32 mouse cellular contexts compared by ENCODE assay signal in genomic region chr10:19354146-19354545, GRCm38 (mm10). TPM values are rescaled to one million over a fixed set of nuclear protein-coding genes. Genes with fewer than 3 reads are reported as not detected.
DNase-seq lines count a peak whose midpoint lies in the region; ATAC-seq and TF ChIP-seq lines count a peak whose summit lies in the region.
"Had no signal": no experiment of that assay in that cellular context is flagged by ENCODE, and none has a peak within 500 bp of the region (broad histone marks: within the 10 kb centered on the region; RNA-seq: fewer than 3 reads in every experiment).

No protein-coding gene starts in this region.

- peaks cover 76% of the 10 kb centered on the region for H3K27me3 ChIP-seq in forebrain, embryonic 11.5 days (ENCODE audit: control insufficient read depth, insufficient read depth, low read length)
- H3K27me3 ChIP-seq in forebrain, embryonic 16.5 days (replicated peaks; ENCODE audit: control insufficient read depth, insufficient read depth, low read length), result peaks cover 67% of the 10 kb centered on the region
- peaks cover 81% of the 10 kb centered on the region for H3K27me3 ChIP-seq in hindbrain, embryonic 12.5 days
- H3K27me3 ChIP-seq in hindbrain, embryonic 16.5 days (replicated peaks; ENCODE audit: control insufficient read depth, insufficient read depth, low read length), result peaks cover 51% of the 10 kb centered on the region
- H3K27me3 ChIP-seq in neural tube, embryonic 15.5 days (replicated peaks), result peaks cover 82% of the 10 kb centered on the region
- H3K27me3 ChIP-seq in neural tube, embryonic 11.5 days (ENCODE audit: control insufficient read depth, insufficient read depth, low read length), result peaks cover 72% of the 10 kb centered on the region
- peaks cover 81% of the 10 kb centered on the region for H3K27me3 ChIP-seq in liver, postnatal 0 days (ENCODE audit: insufficient read depth, low read length)

- no peak overlapping the region for H3K27ac ChIP-seq in forebrain, embryonic 11.5 days (ENCODE audit: low read depth, low read length)
- no peak overlapping the region for H3K27ac ChIP-seq in forebrain, embryonic 16.5 days (ENCODE audit: low read length)
- no peak overlapping the region for H3K27ac ChIP-seq in hindbrain, embryonic 12.5 days
- no peak overlapping the region for H3K27ac ChIP-seq in hindbrain, embryonic 16.5 days (ENCODE audit: low read depth, low read length)
- H3K27ac ChIP-seq in neural tube, embryonic 15.5 days (replicated peaks), result no peak overlapping the region
- H3K27ac ChIP-seq in neural tube, embryonic 11.5 days (ENCODE audit: low read depth, low read length), result no peak overlapping the region
- no peak overlapping the region for H3K27ac ChIP-seq in liver, postnatal 0 days (ENCODE audit: low read depth)
- H3K27ac ChIP-seq: embryonic facial prominence, embryonic 13.5 days; forebrain, embryonic 13.5 days; gastrocnemius, adult 2 months; heart, embryonic 15.5 days; hindbrain, embryonic 15.5 days; intestine, embryonic 15.5 days; layer of hippocampus, adult 2 months; left cerebral cortex, adult 2 months; liver, embryonic 12.5 days; macrophage; stomach, postnatal 0 days had no signal

- WGBS in forebrain, embryonic 11.5 days, result 5% methylated on average over 6 of the region's 6 CpGs
- whole genome bisulfite sequencing in forebrain, embryonic 16.5 days, result 6% methylated on average over 6 of the region's 6 CpGs
- 3% methylated on average over 6 of the region's 6 CpGs for WGBS in hindbrain, embryonic 12.5 days
- 7% methylated on average over 6 of the region's 6 CpGs for WGBS in hindbrain, embryonic 16.5 days
- WGBS in neural tube, embryonic 15.5 days, result 9% methylated on average over 6 of the region's 6 CpGs
- WGBS in neural tube, embryonic 11.5 days, result 3% methylated on average over 6 of the region's 6 CpGs
- 8% methylated on average over 6 of the region's 6 CpGs for WGBS in liver, postnatal 0 days (ENCODE audit: insufficient replicate concordance)

- 0 out of 2 replicates have a peak overlapping the region, but pooled peaks have one; percentile 5 for H3K4me3 ChIP-seq in forebrain, embryonic 11.5 days (ENCODE audit: low read depth, low read length)
- no peak overlapping the region for H3K4me3 ChIP-seq in forebrain, embryonic 16.5 days (replicated peaks; ENCODE audit: low read length)
- no peak overlapping the region for H3K4me3 ChIP-seq in hindbrain, embryonic 12.5 days
- no peak overlapping the region for H3K4me3 ChIP-seq in hindbrain, embryonic 16.5 days (ENCODE audit: low read length)
- H3K4me3 ChIP-seq in neural tube, embryonic 15.5 days (replicated peaks), result no peak overlapping the region
- peak overlapping the region; percentile 8; the same call in 1 of the 2 replicates for H3K4me3 ChIP-seq in neural tube, embryonic 11.5 days (ENCODE audit: low read depth, low read length)
- H3K4me3 ChIP-seq in liver, postnatal 0 days (ENCODE audit: low read depth, low read length), result no peak overlapping the region
- H3K4me3 ChIP-seq: embryonic facial prominence, embryonic 13.5 days; gastrocnemius, adult 2 months; heart, embryonic 15.5 days; hindbrain, embryonic 15.5 days; intestine, embryonic 15.5 days; layer of hippocampus, adult 2 months; left cerebral cortex, adult 2 months; liver, embryonic 12.5 days had no signal

- no peaks in the 10 kb centered on the region for H3K9me3 ChIP-seq in forebrain, embryonic 11.5 days (ENCODE audit: control insufficient read depth, low read length)
- no peaks in the 10 kb centered on the region for H3K9me3 ChIP-seq in forebrain, embryonic 16.5 days (ENCODE audit: control insufficient read depth, low read length)
- H3K9me3 ChIP-seq in hindbrain, embryonic 12.5 days (replicated peaks), result no peaks in the 10 kb centered on the region
- no peaks in the 10 kb centered on the region for H3K9me3 ChIP-seq in hindbrain, embryonic 16.5 days (ENCODE audit: control insufficient read depth, low read length)
- no peaks in the 10 kb centered on the region for H3K9me3 ChIP-seq in neural tube, embryonic 15.5 days (replicated peaks)
- no peaks in the 10 kb centered on the region for H3K9me3 ChIP-seq in neural tube, embryonic 11.5 days (ENCODE audit: control insufficient read depth, low read length)
- H3K9me3 ChIP-seq in liver, postnatal 0 days (ENCODE audit: low read length), result no peaks in the 10 kb centered on the region
- H3K9me3 ChIP-seq: embryonic facial prominence, embryonic 13.5 days; forebrain, embryonic 13.5 days; G1E; heart, embryonic 15.5 days; hindbrain, embryonic 15.5 days; intestine, embryonic 15.5 days; liver, embryonic 12.5 days had no signal

- DNase-seq in forebrain, embryonic 11.5 days (ENCODE audit: low spot score), result no peak
- peak; percentile 38 for DNase-seq in neural tube, embryonic 10.5 days (ENCODE audit: extremely low spot score, low spot score)
- DNase-seq in neural tube, embryonic 11.5 days (ENCODE audit: low spot score), result no peak
- no peak for DNase-seq in liver, postnatal 0 days
- DNase-seq: adrenal gland, adult 8-10 months; cerebellum, adult 8-10 months; cerebellum, postnatal 36 days; gastrocnemius, adult 2 months; kidney, adult 2 months; kidney, postnatal 36 days; lung, adult 18-20 months; lung, postnatal 10 days; right cerebral cortex, postnatal 4 days; thymus, adult 18-20 months; thymus, postnatal 36 days had no signal

- H3K9ac ChIP-seq in forebrain, embryonic 11.5 days (ENCODE audit: low read length), result no peak overlapping the region
- no peak overlapping the region for H3K9ac ChIP-seq in forebrain, embryonic 16.5 days (replicated peaks; ENCODE audit: low read depth, low read length)
- H3K9ac ChIP-seq in hindbrain, embryonic 12.5 days, result no peak overlapping the region
- H3K9ac ChIP-seq in hindbrain, embryonic 16.5 days (ENCODE audit: low read depth, low read length), result no peak overlapping the region
- no peak overlapping the region for H3K9ac ChIP-seq in neural tube, embryonic 15.5 days (replicated peaks)
- no peak overlapping the region for H3K9ac ChIP-seq in neural tube, embryonic 11.5 days (ENCODE audit: low read length)
- H3K9ac ChIP-seq in liver, postnatal 0 days (replicated peaks), result no peak overlapping the region
- H3K9ac ChIP-seq: embryonic facial prominence, embryonic 13.5 days; forebrain, embryonic 13.5 days; heart, embryonic 15.5 days; hindbrain, embryonic 15.5 days; intestine, embryonic 15.5 days; liver, embryonic 12.5 days had no signal

- peaks cover 15% of the 10 kb centered on the region for H3K4me1 ChIP-seq in forebrain, embryonic 11.5 days (replicated peaks; ENCODE audit: control insufficient read depth, insufficient read depth, low read length)
- H3K4me1 ChIP-seq in forebrain, embryonic 16.5 days (replicated peaks; ENCODE audit: control insufficient read depth, insufficient read depth, low read length), result peaks cover 15% of the 10 kb centered on the region
- H3K4me1 ChIP-seq in hindbrain, embryonic 12.5 days, result peaks cover 23% of the 10 kb centered on the region
- peaks cover 7% of the 10 kb centered on the region for H3K4me1 ChIP-seq in hindbrain, embryonic 16.5 days (ENCODE audit: control insufficient read depth, insufficient read depth, low read depth, low read length)
- H3K4me1 ChIP-seq in neural tube, embryonic 15.5 days, result peaks cover 13% of the 10 kb centered on the region
- H3K4me1 ChIP-seq in neural tube, embryonic 11.5 days (ENCODE audit: control insufficient read depth, insufficient read depth, low read length), result no peaks in the 10 kb centered on the region
- H3K4me1 ChIP-seq in liver, postnatal 0 days (ENCODE audit: insufficient read depth), result no peaks in the 10 kb centered on the region

- ATAC-seq in forebrain, embryonic 11.5 days (replicated peaks; ENCODE audit: low FRiP score), result no peak
- ATAC-seq in forebrain, embryonic 16.5 days, result no peak
- ATAC-seq in hindbrain, embryonic 12.5 days (ENCODE audit: low FRiP score), result no peak
- no peak for ATAC-seq in hindbrain, embryonic 16.5 days
- ATAC-seq in neural tube, embryonic 15.5 days (ENCODE audit: low FRiP score), result no peak
- no peak for ATAC-seq in neural tube, embryonic 11.5 days (ENCODE audit: insufficient read depth, low FRiP score, low TSS enrichment)
- no peak for ATAC-seq in liver, postnatal 0 days
- ATAC-seq: forebrain, embryonic 13.5 days; intestine, embryonic 15.5 days; liver, embryonic 12.5 days had no signal

- 0 out of 2 replicates have a peak overlapping the region, but pooled peaks have one; percentile 2 for H3K4me2 ChIP-seq in forebrain, embryonic 11.5 days (ENCODE audit: low read depth, low read length, severe bottlenecking)
- H3K4me2 ChIP-seq in forebrain, embryonic 16.5 days (ENCODE audit: low read length), result no peak overlapping the region
- 0 out of 2 replicates have a peak overlapping the region, but pooled peaks have one; percentile 23 for H3K4me2 ChIP-seq in hindbrain, embryonic 12.5 days (replicated peaks)
- H3K4me2 ChIP-seq in hindbrain, embryonic 16.5 days (ENCODE audit: low read length), result no peak overlapping the region
- no peak overlapping the region for H3K4me2 ChIP-seq in neural tube, embryonic 15.5 days
- peak overlapping the region; percentile 31 for H3K4me2 ChIP-seq in neural tube, embryonic 11.5 days (ENCODE audit: low read depth)
- H3K4me2 ChIP-seq in liver, postnatal 0 days (ENCODE audit: low read depth, low read length), result no peak overlapping the region
- H3K4me2 ChIP-seq: embryonic facial prominence, embryonic 13.5 days; forebrain, embryonic 13.5 days; heart, embryonic 15.5 days; hindbrain, embryonic 15.5 days; intestine, embryonic 15.5 days; liver, embryonic 12.5 days had no signal

- TF ChIP-seq EP300 in liver, postnatal 0 days (IDR thresholded peaks at IDR 0.05; ENCODE audit: low read depth), result no peak

- TF ChIP-seq CTCF in liver, postnatal 0 days (IDR thresholded peaks at IDR 0.05; ENCODE audit: low read depth), result no peak

- no peaks in the 10 kb centered on the region for H3K36me3 ChIP-seq in forebrain, embryonic 11.5 days (ENCODE audit: control insufficient read depth, insufficient read depth, low read length)
- no peaks in the 10 kb centered on the region for H3K36me3 ChIP-seq in forebrain, embryonic 16.5 days (ENCODE audit: control insufficient read depth, insufficient read depth)
- no peaks in the 10 kb centered on the region for H3K36me3 ChIP-seq in hindbrain, embryonic 12.5 days
- no peaks in the 10 kb centered on the region for H3K36me3 ChIP-seq in hindbrain, embryonic 16.5 days (ENCODE audit: control insufficient read depth, insufficient read depth, low read length)
- no peaks in the 10 kb centered on the region for H3K36me3 ChIP-seq in neural tube, embryonic 15.5 days
- H3K36me3 ChIP-seq in neural tube, embryonic 11.5 days (ENCODE audit: control insufficient read depth, insufficient read depth, low read length), result no peaks in the 10 kb centered on the region
- H3K36me3 ChIP-seq in liver, postnatal 0 days (replicated peaks; ENCODE audit: insufficient read depth, low read length), result no peaks in the 10 kb centered on the region
- H3K36me3 ChIP-seq: embryonic facial prominence, embryonic 13.5 days; G1E; heart, embryonic 15.5 days; hindbrain, embryonic 15.5 days; intestine, embryonic 15.5 days; liver, embryonic 12.5 days had no signal

RNA-seq across cellular contexts. Expression of gene Olig3, which starts 2.2 kb away (rescaled TPM):
- 23.8 and 26.8 TPM in 2 replicates for polyA plus RNA-seq in forebrain, embryonic 11.5 days (2014; fragmentation: Nextera tagmentation; extraction: Ambion mirVana)
- polyA plus RNA-seq in forebrain, embryonic 16.5 days (2015; fragmentation: Nextera tagmentation; extraction: Ambion mirVana), result 0.87 and 1.6 TPM in 2 replicates
- polyA plus RNA-seq in hindbrain, embryonic 12.5 days (2016; fragmentation: Nextera tagmentation; extraction: Ambion mirVana), result 40.8 and 46.1 TPM in 2 replicates
- 5.0 and 6.7 TPM in 2 replicates for polyA plus RNA-seq in hindbrain, embryonic 16.5 days (2015; fragmentation: Nextera tagmentation; extraction: Ambion mirVana)
- 14.9 and 17.3 TPM in 2 replicates for polyA plus RNA-seq in neural tube, embryonic 15.5 days (2015; fragmentation: Nextera tagmentation; extraction: Ambion mirVana)
- 36.6 and 38.9 TPM in 2 replicates for polyA plus RNA-seq in neural tube, embryonic 11.5 days (2014; fragmentation: Nextera tagmentation; extraction: Ambion mirVana)
- not detected in 2 replicates for polyA plus RNA-seq in liver, postnatal 0 days (2015; fragmentation: Nextera tagmentation; extraction: Ambion mirVana)
- polyA plus RNA-seq: G1E; heart, embryonic 15.5 days; intestine, embryonic 15.5 days; kidney, adult 2 months; kidney, embryonic 16.5 days; limb, embryonic 14.5 days; liver, embryonic 12.5 days; macrophage; stomach, postnatal 0 days had no signal

Comparison
In these comparisons a context has a peak if more than half of its experiments do, and no peak if none do; other contexts are left out.
1. H3K4me2 ChIP-seq: peak in forebrain, embryonic 11.5 days (single experiment), hindbrain, embryonic 12.5 days (single experiment) and neural tube, embryonic 11.5 days (single experiment); none in forebrain, embryonic 16.5 days (single experiment), hindbrain, embryonic 16.5 days (single experiment), neural tube, embryonic 15.5 days (single experiment) and liver, postnatal 0 days (single experiment).
2. H3K4me3 ChIP-seq: peak in forebrain, embryonic 11.5 days (single experiment) and neural tube, embryonic 11.5 days (single experiment); none in forebrain, embryonic 16.5 days (single experiment), hindbrain, embryonic 12.5 days (single experiment), hindbrain, embryonic 16.5 days (single experiment), neural tube, embryonic 15.5 days (single experiment) and liver, postnatal 0 days (single experiment).